Mouse (Mus musculus) adrenal gland, adult 10 weeks (tissue): ENCODE data around the gene Mup15. TPM values are rescaled to one million over a fixed set of nuclear protein-coding genes. Genes with fewer than 3 reads are reported as not detected.

Experiments used
- polyA plus RNA-seq: library from polyadenylated mRNA; stranded (reverse); fragments of 350-450 nt; fragmentation: Illumina TruSeq; extraction: RNeasy Lipid Tissue Mini Kit (QIAGEN cat#74804); gene quantifications from one replicate; pipeline ENCODE4 v1.2.3, GENCODE M21; 2014; ENCODE audit warnings: low read depth, low replicate concordance

Gene Mup15
- polyA plus RNA-seq = not detected

DNA sequence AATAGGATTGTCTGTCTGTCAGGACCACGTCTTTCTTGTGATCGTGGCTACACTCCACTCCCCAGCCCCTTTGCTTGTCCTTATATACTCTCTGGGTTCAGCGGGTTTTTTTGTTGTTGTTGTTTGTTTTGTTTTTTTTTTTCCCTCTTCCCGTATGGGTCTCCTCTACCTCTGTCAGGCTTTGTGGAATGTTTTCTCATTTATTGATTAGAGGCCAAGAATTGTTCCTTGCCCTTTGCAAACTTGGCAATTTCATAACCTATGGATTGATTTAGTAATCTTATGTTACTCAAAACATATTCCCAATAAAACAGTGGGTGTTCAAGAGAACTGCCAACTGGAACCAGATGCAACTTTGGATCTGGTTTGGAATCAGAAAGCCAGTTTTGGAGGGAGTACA, at the start of gene Mup15:
TSS of gene Mup15 (minus strand) at position 101 of the 400 bp plus-strand sequence.

Other genes with a start within 250 kb of the Mup15 start
- gene Mup13, start 211.5 kb downstream of the Mup15 start, polyA plus RNA-seq = not detected
- gene Mup14, start 135.7 kb downstream of the Mup15 start, polyA plus RNA-seq = 7.8 TPM
- gene Mup16, start 79.8 kb upstream of the Mup15 start, polyA plus RNA-seq = not detected
- gene Mup17, start 156.1 kb upstream of the Mup15 start, polyA plus RNA-seq = not detected
- gene Mup18, start 234.4 kb upstream of the Mup15 start, polyA plus RNA-seq = not detected